Mouse (Mus musculus) cerebellum, adult 2 months (tissue): Measurements from ENCODE around the gene Sirpa. TPM values are rescaled to one million over a fixed set of nuclear protein-coding genes. Genes with fewer than 3 reads are reported as not detected.

Experiments used
- DNase-seq, 2 experiments: peaks; one replicate each; pipeline ENCODE4 v3.0.0; 2021
- H3K27ac ChIP-seq: fragments of 200-500 bp; 2 replicates; pipeline ENCODE4 v1.5.1; 2012; ENCODE audit warnings: low read length, control low read depth, inconsistent platforms; ENCODE audit not compliant: insufficient read depth
- H3K27me3 ChIP-seq: fragments of 200-500 bp; 2 replicates; pipeline ENCODE4 v1.6.1; 2012; ENCODE audit warnings: inconsistent platforms, mild to moderate bottlenecking, low read length, moderate library complexity; ENCODE audit not compliant: control insufficient read depth, insufficient read depth
- H3K4me1 ChIP-seq: fragments of 200-500 bp; 2 replicates; pipeline ENCODE4 v1.6.1; 2011; ENCODE audit warnings: low read length; ENCODE audit not compliant: control insufficient read depth, insufficient read depth
- H3K4me3 ChIP-seq: fragments of 200-500 bp; replicated peaks from 2 replicates; pipeline ENCODE3; 2011; ENCODE audit warnings: mild to moderate bottlenecking, low read depth, low read length, control low read depth; ENCODE audit not compliant: insufficient read depth
- CTCF ChIP-seq: fragments of 200-500 bp; IDR thresholded peaks from 2 replicates; pipeline ENCODE4 v1.5.1; 2011; ENCODE audit warnings: low read depth, mild to moderate bottlenecking, control low read depth, low read length, moderate library complexity, borderline replicate concordance; ENCODE audit not compliant: insufficient read depth
- POLR2A ChIP-seq: fragments of 200-500 bp; IDR thresholded peaks from 2 replicates; pipeline ENCODE4 v1.6.1; 2011; ENCODE audit warnings: low read length, control low read depth, borderline replicate concordance; ENCODE audit not compliant: insufficient read depth
- WGBS: fragments of 180-500 bp; shearing (Covaris S2); methylation state at CpG from one replicate; pipeline ENCODE4 v1.1.7; 2018; 5-methylcytosine and 5-hydroxymethylcytosine counted together
- polyA plus RNA-seq: library from polyadenylated mRNA; depleted of rRNA; stranded (reverse); fragments of >200 nt; gene quantifications from 2 replicates; pipeline ENCODE4 v1.2.3, GENCODE M21; 2012

The Sirpa gene
- polyA plus RNA-seq, 1 experiment = 235 TPM

GRCm38 (mm10) chr2:129558008-129558874 is 34.4 kb upstream of the Sirpa start:
- no peak for DNase-seq
- H3K4me1 ChIP-seq = peaks cover 3% of the 10 kb centered on the region
- no peak overlapping the region for H3K4me3 ChIP-seq
- WGBS = 59% methylated on average over 12 of the region's 12 CpGs
- no peak for TF ChIP-seq POLR2A
- no peak for TF ChIP-seq CTCF
- H3K27ac ChIP-seq = no peak overlapping the region
- H3K27me3 ChIP-seq = no peaks in the 10 kb centered on the region

- WGBS = 74% methylated on average over 3 of the region's 3 CpGs
- no peak for TF ChIP-seq POLR2A
- Histone ChIP-seq H3K4me3 (no peak overlapping the region), H3K4me1 (peaks cover 3% of the 10 kb centered on the region), H3K27me3 (no peaks in the 10 kb centered on the region), H3K27ac (no peak overlapping the region)
- no peak for DNase-seq
Measured at GRCm38 (mm10) chr2:129558875-129559219, 33.8 kb upstream of the Sirpa start.

GRCm38 (mm10) chr2:129561796-129562195 is 30.8 kb upstream of the Sirpa start:
- Histone ChIP-seq H3K27me3 (no peaks in the 10 kb centered on the region), H3K4me1 (peaks cover 3% of the 10 kb centered on the region), H3K27ac (no peak overlapping the region), H3K4me3 (no peak overlapping the region)
- no peak for DNase-seq
- 8% methylated on average over 3 of the region's 3 CpGs for WGBS
- TF ChIP-seq CTCF (no peak), POLR2A (no peak)

- Histone ChIP-seq H3K27me3 (no peaks in the 10 kb centered on the region), H3K4me1 (peaks cover 3% of the 10 kb centered on the region), H3K27ac (no peak overlapping the region), H3K4me3 (no peak overlapping the region)
- TF ChIP-seq POLR2A (no peak), CTCF (no peak)
- 83% methylated on average over 5 of the region's 5 CpGs for WGBS
- no peak for DNase-seq
Measured at GRCm38 (mm10) chr2:129563944-129564709, 28.5 kb upstream of the Sirpa start.

GRCm38 (mm10) chr2:129569120-129569519 is 23.5 kb upstream of the Sirpa start:
- Histone ChIP-seq H3K27me3 (no peaks in the 10 kb centered on the region; the same call in 1 of the 2 replicates), H3K4me3 (no peak overlapping the region), H3K27ac (no peak overlapping the region), H3K4me1 (peaks cover under 1% of the 10 kb centered on the region; the same call in 1 of the 2 replicates)
- DNase-seq = no peak
- WGBS = 85% methylated on average over 7 of the region's 7 CpGs
- TF ChIP-seq CTCF (no peak), POLR2A (no peak)

DNA sequence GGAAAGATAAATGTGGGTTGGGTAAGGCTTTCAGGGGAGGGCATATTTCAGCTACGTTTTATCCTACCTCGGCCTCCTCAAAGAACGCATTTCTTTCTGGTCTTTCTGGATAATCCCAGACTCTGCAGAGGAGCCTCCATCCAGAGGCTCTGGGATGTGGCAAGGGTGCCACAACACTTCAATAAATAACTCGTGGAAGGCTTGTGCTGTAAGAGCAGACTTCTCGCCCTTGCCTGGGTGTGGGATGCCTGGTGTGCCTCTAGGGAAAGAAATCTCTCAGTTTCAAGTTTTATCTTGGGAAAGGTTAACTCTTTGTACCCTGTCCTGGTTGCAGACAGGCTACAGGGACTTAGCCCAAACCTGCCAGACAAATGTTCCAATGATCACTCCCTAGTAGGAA is 23.1 kb upstream of the Sirpa start:
- no peak overlapping the region for H3K4me3 ChIP-seq
- TF ChIP-seq POLR2A = no peak
- no peak for TF ChIP-seq CTCF
- DNase-seq = no peak
- no peaks in the 10 kb centered on the region; the same call in 1 of the 2 replicates for H3K27me3 ChIP-seq
- no peak overlapping the region for H3K27ac ChIP-seq
- H3K4me1 ChIP-seq = peaks cover 4% of the 10 kb centered on the region; the same call in 1 of the 2 replicates
- WGBS = 96% methylated on average over 5 of the region's 5 CpGs

GRCm38 (mm10) chr2:129573701-129574273 is 18.8 kb upstream of the Sirpa start:
- Histone ChIP-seq H3K27me3 (no peaks in the 10 kb centered on the region; the same call in 1 of the 2 replicates), H3K27ac (no peak overlapping the region), H3K4me1 (peaks cover 15% of the 10 kb centered on the region), H3K4me3 (no peak overlapping the region)
- 68% methylated on average over 4 of the region's 4 CpGs for WGBS
- TF ChIP-seq CTCF (no peak), POLR2A (no peak)
- DNase-seq = no peak

DNA sequence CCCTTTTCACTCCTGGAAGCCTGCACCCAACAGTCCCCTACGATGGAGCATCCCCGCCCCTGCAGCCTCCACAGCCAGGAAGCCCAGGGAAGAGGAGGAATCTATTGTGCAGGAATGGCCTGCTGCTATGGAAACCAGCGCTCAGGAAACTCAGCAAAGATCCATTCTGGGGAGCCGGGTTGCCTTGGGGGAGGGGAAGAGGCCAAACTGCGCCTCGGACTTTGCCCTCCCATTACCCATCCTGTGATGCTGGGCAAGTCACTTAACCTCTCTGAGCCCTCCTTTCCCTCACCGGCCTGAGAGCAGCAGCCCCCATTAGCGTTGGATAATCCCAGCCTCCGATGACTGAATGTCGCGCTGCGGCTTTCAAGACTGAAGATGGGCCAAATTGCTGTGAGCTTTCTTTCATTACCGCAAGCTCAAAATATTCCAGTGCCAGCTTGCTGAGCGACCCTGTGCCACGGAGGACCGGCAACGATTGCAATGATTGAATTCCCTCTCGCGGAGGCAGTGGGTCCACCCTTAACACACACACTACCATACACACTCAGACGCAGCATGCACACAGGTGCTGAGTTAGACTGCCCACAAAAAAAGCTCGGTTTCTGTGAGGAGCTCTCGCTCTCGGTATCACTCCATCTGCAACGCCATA is 18.1 kb upstream of the Sirpa start:
- 37% methylated on average over 24 of the region's 24 CpGs for WGBS
- no peak overlapping the region for H3K27ac ChIP-seq
- H3K27me3 ChIP-seq = no peaks in the 10 kb centered on the region; the same call in 1 of the 2 replicates
- peaks cover 15% of the 10 kb centered on the region for H3K4me1 ChIP-seq
- TF ChIP-seq CTCF (no peak), POLR2A (no peak)
- peak overlapping the region; percentile 29 for H3K4me3 ChIP-seq
- peak; percentile 51 to 55 for DNase-seq
